Mouse (Mus musculus) heart, adult 2 months (tissue): ENCODE measurements around the gene Clec9a. TPM values are rescaled to one million over a fixed set of nuclear protein-coding genes. Genes with fewer than 3 reads are reported as not detected.

ENCODE experiments used
- DNase-seq, 2 experiments: peaks; one replicate each; pipeline ENCODE4 v3.0.0; 2021
- H3K27ac ChIP-seq: fragments of 200-600 bp; 2 replicates; pipeline ENCODE4 v1.8.1; 2022
- H3K27me3 ChIP-seq: fragments of 200-500 bp; 2 replicates; pipeline ENCODE4 v1.6.1; 2012; ENCODE audit warnings: mild to moderate bottlenecking, low read length, inconsistent platforms, mixed read lengths; ENCODE audit not compliant: control insufficient read depth, insufficient read depth
- H3K36me3 ChIP-seq: fragments of 200-500 bp; 2 replicates; pipeline ENCODE4 v1.6.1; 2012; ENCODE audit warnings: low read length, inconsistent platforms; ENCODE audit not compliant: control insufficient read depth, insufficient read depth
- H3K4me1 ChIP-seq: fragments of 200-500 bp; 2 replicates; pipeline ENCODE4 v1.6.1; 2011; ENCODE audit warnings: low read length; ENCODE audit not compliant: control insufficient read depth, insufficient read depth
- H3K4me3 ChIP-seq: fragments of 200-600 bp; 2 replicates; pipeline ENCODE4 v1.8.1; 2022
- H3K79me2 ChIP-seq: fragments of 200-500 bp; replicated peaks from 2 replicates; pipeline ENCODE4 v1.6.1; 2012; ENCODE audit warnings: mild to moderate bottlenecking, inconsistent platforms, low read length, moderate library complexity, mixed read lengths; ENCODE audit not compliant: control insufficient read depth, insufficient read depth
- H3K9ac ChIP-seq: fragments of 200-500 bp; 2 replicates; pipeline ENCODE4 v1.6.1; 2012; ENCODE audit warnings: low read depth, mild to moderate bottlenecking, control low read depth, inconsistent platforms, low read length, mixed read lengths
- CTCF ChIP-seq: fragments of 200-600 bp; IDR thresholded peaks from 2 replicates; pipeline ENCODE4 v1.8.1; 2022; ENCODE audit warnings: antibody characterized with exemption, mild to moderate bottlenecking, moderate library complexity
- EP300 ChIP-seq: fragments of 200-500 bp; IDR thresholded peaks from 2 replicates; pipeline ENCODE4 v1.6.1; 2011; ENCODE audit warnings: low read depth, low read length, control low read depth; ENCODE audit not compliant: insufficient read depth
- POLR2A ChIP-seq: fragments of 200-500 bp; IDR thresholded peaks from 2 replicates; pipeline ENCODE4 v1.6.1; 2011; ENCODE audit warnings: mild to moderate bottlenecking, low read depth, low read length, control low read depth; ENCODE audit not compliant: insufficient read depth
- WGBS: fragments of 180-500 bp; shearing (Covaris S2); methylation state at CpG from one replicate; pipeline ENCODE4 v1.1.7; 2018; 5-methylcytosine and 5-hydroxymethylcytosine counted together
- intact Hi-C: fragments of 180-260 bp; cut with DNase I; formaldehyde crosslinking; loops from one replicate; pipeline ENCODE4 v1.15.1; 2025
- polyA plus RNA-seq: library from polyadenylated mRNA; depleted of rRNA; stranded (reverse); fragments of >200 nt; gene quantifications from 2 replicates; pipeline ENCODE4 v1.2.3, GENCODE M21; 2012
- total RNA-seq, 2 experiments: library from RNA; stranded (reverse); gene quantifications; 2 replicates each; pipeline ENCODE4 v1.2.3; 2021

Clec9a gene
- total and polyA plus RNA-seq, 3 experiments, result 0.14 to 0.68 TPM; not detected in 1

GRCm38 (mm10) chr6:129380454-129380853 is 28.2 kb upstream of the Clec9a start:
- DNase-seq, result no peak
- H3K4me3 ChIP-seq, result no peak overlapping the region
- WGBS, result 68% methylated on average over 4 of the region's 4 CpGs
- H3K27me3 ChIP-seq, result no peaks in the 10 kb centered on the region
- H3K79me2 ChIP-seq, result no peaks in the 10 kb centered on the region
- H3K36me3 ChIP-seq, result no peaks in the 10 kb centered on the region
- H3K4me1 ChIP-seq, result no peaks in the 10 kb centered on the region
- no peak overlapping the region for H3K9ac ChIP-seq
- H3K27ac ChIP-seq, result no peak overlapping the region
- no peak for TF ChIP-seq CTCF
- TF ChIP-seq EP300, result no peak
- TF ChIP-seq POLR2A, result no peak
- intact Hi-C loops, result no loop called here

DNA sequence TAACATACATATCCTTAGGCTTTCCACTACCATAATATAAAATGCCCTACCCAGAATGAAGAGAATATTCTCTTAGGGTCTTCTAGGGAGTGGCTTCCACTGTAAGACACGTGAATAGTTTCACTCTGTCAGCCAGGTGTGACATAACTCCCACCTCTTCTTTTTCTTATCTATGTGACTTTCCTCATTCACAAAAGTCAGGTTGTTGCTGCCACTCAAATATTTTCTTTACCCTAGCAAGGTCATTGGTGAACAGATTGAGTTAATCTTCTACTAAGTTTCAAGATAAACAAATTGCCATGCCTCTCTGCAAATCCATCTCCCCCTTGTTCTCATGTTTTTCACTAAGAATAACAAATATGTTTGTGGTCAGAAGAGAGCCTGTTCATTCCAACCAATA is 26.9 kb upstream of the Clec9a start:
- Histone ChIP-seq H3K4me1 (no peaks in the 10 kb centered on the region), H3K27me3 (no peaks in the 10 kb centered on the region), H3K4me3 (no peak overlapping the region), H3K36me3 (no peaks in the 10 kb centered on the region), H3K79me2 (no peaks in the 10 kb centered on the region), H3K9ac (no peak overlapping the region), H3K27ac (no peak overlapping the region)
- DNase-seq, result no peak
- WGBS, result 65% methylated on average over 1 of the region's 1 CpGs
- no peak for TF ChIP-seq EP300
- no peak for TF ChIP-seq CTCF
- no peak for TF ChIP-seq POLR2A
- intact Hi-C loops, result no loop called here

GRCm38 (mm10) chr6:129383466-129383865 is 25.2 kb upstream of the Clec9a start:
- intact Hi-C loops, result no loop called here
- no peaks in the 10 kb centered on the region for H3K4me1 ChIP-seq
- no peak overlapping the region for H3K9ac ChIP-seq
- H3K4me3 ChIP-seq, result no peak overlapping the region
- H3K36me3 ChIP-seq, result no peaks in the 10 kb centered on the region
- 48% methylated on average over 3 of the region's 3 CpGs for WGBS
- no peak for DNase-seq
- no peak overlapping the region for H3K27ac ChIP-seq
- TF ChIP-seq EP300 (no peak), POLR2A (no peak), CTCF (no peak)
- no peaks in the 10 kb centered on the region for H3K79me2 ChIP-seq
- no peaks in the 10 kb centered on the region for H3K27me3 ChIP-seq

- Histone ChIP-seq H3K27ac (no peak overlapping the region), H3K36me3 (no peaks in the 10 kb centered on the region), H3K79me2 (no peaks in the 10 kb centered on the region), H3K4me3 (no peak overlapping the region), H3K9ac (no peak overlapping the region), H3K4me1 (no peaks in the 10 kb centered on the region), H3K27me3 (no peaks in the 10 kb centered on the region)
- 81% methylated on average over 4 of the region's 4 CpGs for WGBS
- intact Hi-C loops, result no loop called here
- TF ChIP-seq EP300, result no peak
- TF ChIP-seq CTCF, result no peak
- no peak for TF ChIP-seq POLR2A
- no peak for DNase-seq
These were observed 23.7 kb upstream of the Clec9a start for GRCm38 (mm10) chr6:129385000-129385399.

DNA sequence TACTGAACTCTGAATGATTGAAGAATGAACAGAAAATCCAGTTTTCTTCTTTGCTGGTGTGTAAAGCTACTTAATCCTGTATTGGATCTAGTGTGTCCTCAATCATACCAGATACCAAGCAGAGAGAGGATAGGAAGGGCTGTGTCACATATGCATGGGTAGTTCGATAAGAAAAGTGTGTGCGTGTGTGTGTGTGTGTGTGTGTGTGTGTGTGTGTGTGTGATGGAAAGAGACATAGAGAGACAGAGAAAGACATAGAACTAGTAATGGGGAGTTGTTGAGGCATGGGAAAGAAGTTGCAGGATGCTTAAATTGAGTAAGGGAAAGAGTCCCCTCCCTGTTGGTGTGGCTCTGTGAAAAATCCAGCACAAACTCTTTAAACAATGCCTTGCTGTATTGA is 22.9 kb upstream of the Clec9a start, which contains the start of gene Clec12b:
Clec12b (minus strand) TSS at position 101 of the 400 bp plus-strand sequence.
- DNase-seq, result no peak
- TF ChIP-seq CTCF (no peak), POLR2A (no peak), EP300 (no peak)
- Histone ChIP-seq H3K79me2 (no peaks in the 10 kb centered on the region), H3K4me1 (no peaks in the 10 kb centered on the region), H3K36me3 (no peaks in the 10 kb centered on the region), H3K4me3 (no peak within 1 kb of the TSS), H3K27ac (no peak within 1 kb of the TSS), H3K9ac (no peak within 1 kb of the TSS), H3K27me3 (no peaks in the 10 kb centered on the region)
- intact Hi-C loops, result no loop called here
- 58% methylated on average over 2 of the region's 2 CpGs for WGBS

- WGBS, result 13% methylated on average over 2 of the region's 2 CpGs
- no peak overlapping the region for H3K9ac ChIP-seq
- H3K4me1 ChIP-seq, result no peaks in the 10 kb centered on the region; the same call in 1 of the 2 replicates
- no peak overlapping the region for H3K27ac ChIP-seq
- no peak for DNase-seq
- no peaks in the 10 kb centered on the region for H3K79me2 ChIP-seq
- no peak overlapping the region for H3K4me3 ChIP-seq
- no peak for TF ChIP-seq POLR2A
- peak; percentile 90 for TF ChIP-seq CTCF
- H3K27me3 ChIP-seq, result no peaks in the 10 kb centered on the region
- no peaks in the 10 kb centered on the region for H3K36me3 ChIP-seq
- intact Hi-C loops, result loop anchor here (1.0 kb wide), 3 partner anchors 83 to 166 kb away; no protein-coding TSS in a partner anchor
These were observed 15.5 kb upstream of the Clec9a start for GRCm38 (mm10) chr6:129393087-129393720.
